Mouse (Mus musculus) ES-Bruce4 (cell line): ENCODE measurements around the gene Cmtr1. TPM values are rescaled to one million over a fixed set of nuclear protein-coding genes. Genes with fewer than 3 reads are reported as not detected.
"Not testable (repeated sequence)": the region's sequence is repeated elsewhere in the genome, so short reads cannot be mapped to it uniquely, and the experiment has no call there.

Source experiments
- H3K27ac ChIP-seq: 2 replicates; pipeline ENCODE4 v1.5.1; 2012; ENCODE audit warnings: low read length, inconsistent platforms; ENCODE audit not compliant: insufficient read depth
- H3K27me3 ChIP-seq: 2 replicates; pipeline ENCODE4 v1.6.1; 2012; ENCODE audit warnings: mild to moderate bottlenecking, low read length, inconsistent platforms; ENCODE audit not compliant: control insufficient read depth, poor library complexity, insufficient read depth, severe bottlenecking
- H3K36me3 ChIP-seq: 2 replicates; pipeline ENCODE4 v1.6.1; 2012; ENCODE audit warnings: inconsistent platforms, mild to moderate bottlenecking, low read length, moderate library complexity; ENCODE audit not compliant: control insufficient read depth, poor library complexity, insufficient read depth, severe bottlenecking
- H3K4me1 ChIP-seq: one replicate; pipeline ENCODE4 v1.8.1; 2011; ENCODE audit warnings: low read length; ENCODE audit not compliant: control insufficient read depth, insufficient read depth
- H3K4me3 ChIP-seq: 2 replicates; pipeline ENCODE4 v1.5.1; 2011; ENCODE audit warnings: low read depth, mild to moderate bottlenecking, low read length
- H3K9ac ChIP-seq: 2 replicates; pipeline ENCODE4 v1.6.1; 2012; ENCODE audit warnings: low read depth, mild to moderate bottlenecking, inconsistent platforms; ENCODE audit not compliant: poor library complexity, severe bottlenecking
- H3K9me3 ChIP-seq: replicated peaks from 2 replicates; pipeline ENCODE4 v1.6.1; 2012; ENCODE audit warnings: mild to moderate bottlenecking, low read length, inconsistent platforms; ENCODE audit not compliant: control insufficient read depth, poor library complexity, insufficient read depth, severe bottlenecking
- CTCF ChIP-seq: IDR thresholded peaks from one replicate; pipeline ENCODE4 v1.8.1; 2011; ENCODE audit warnings: low read depth, low read length
- EP300 ChIP-seq: IDR thresholded peaks from 2 replicates; pipeline ENCODE4 v1.6.1; 2011; ENCODE audit warnings: low read depth, low read length; ENCODE audit not compliant: insufficient read depth
- POLR2A ChIP-seq: IDR thresholded peaks from one replicate; pipeline ENCODE4 v1.8.1; 2011; ENCODE audit warnings: low read length; ENCODE audit not compliant: insufficient read depth
- polyA plus RNA-seq: library from polyadenylated mRNA; stranded (reverse); fragments of >200 nt; gene quantifications from 2 replicates; pipeline ENCODE4 v1.2.4, GENCODE M21; 2011; ENCODE audit warnings: low read depth; ENCODE audit not compliant: missing spikeins, insufficient read depth, insufficient read length

Gene Cmtr1
- polyA plus RNA-seq, 1 experiment, result 79.2 TPM

- Histone ChIP-seq H3K9ac (no peak overlapping the region), H3K27me3 (no peaks in the 10 kb centered on the region), H3K4me3 (no peak overlapping the region), H3K9me3 (no peaks in the 10 kb centered on the region), H3K27ac (no peak overlapping the region), H3K4me1 (no peaks in the 10 kb centered on the region), H3K36me3 (no peaks in the 10 kb centered on the region)
- no peak for TF ChIP-seq EP300
- TF ChIP-seq POLR2A, result no peak
- no peak for TF ChIP-seq CTCF
Observed at GRCm38 (mm10) chr17:29710562-29711044, 50.2 kb downstream of the Cmtr1 start.

- Histone ChIP-seq H3K9ac (no peak overlapping the region), H3K27ac (no peak overlapping the region), H3K4me3 (no peak overlapping the region)
Observed at GRCm38 (mm10) chr17:29711076-29711744, 50.8 kb downstream of the Cmtr1 start.

GRCm38 (mm10) chr17:29711745-29712431 is 51.5 kb downstream of the Cmtr1 start:
- H3K27ac ChIP-seq, result no peak overlapping the region
- TF ChIP-seq POLR2A (no peak), EP300 (no peak), CTCF (no peak)
- no peak overlapping the region for H3K4me3 ChIP-seq
- no peaks in the 10 kb centered on the region for H3K9me3 ChIP-seq
- no peaks in the 10 kb centered on the region for H3K36me3 ChIP-seq
- no peaks in the 10 kb centered on the region for H3K27me3 ChIP-seq
- H3K9ac ChIP-seq, result no peak overlapping the region
- H3K4me1 ChIP-seq, result peaks cover 3% of the 10 kb centered on the region

More at GRCm38 (mm10) chr17:29711076-29711744, 50.8 kb downstream of the Cmtr1 start:
- TF ChIP-seq CTCF, result no peak
- TF ChIP-seq POLR2A, result no peak
- TF ChIP-seq EP300, result no peak
- Histone ChIP-seq H3K4me1 (peaks cover 3% of the 10 kb centered on the region), H3K27me3 (no peaks in the 10 kb centered on the region), H3K36me3 (no peaks in the 10 kb centered on the region), H3K9me3 (no peaks in the 10 kb centered on the region)

DNA sequence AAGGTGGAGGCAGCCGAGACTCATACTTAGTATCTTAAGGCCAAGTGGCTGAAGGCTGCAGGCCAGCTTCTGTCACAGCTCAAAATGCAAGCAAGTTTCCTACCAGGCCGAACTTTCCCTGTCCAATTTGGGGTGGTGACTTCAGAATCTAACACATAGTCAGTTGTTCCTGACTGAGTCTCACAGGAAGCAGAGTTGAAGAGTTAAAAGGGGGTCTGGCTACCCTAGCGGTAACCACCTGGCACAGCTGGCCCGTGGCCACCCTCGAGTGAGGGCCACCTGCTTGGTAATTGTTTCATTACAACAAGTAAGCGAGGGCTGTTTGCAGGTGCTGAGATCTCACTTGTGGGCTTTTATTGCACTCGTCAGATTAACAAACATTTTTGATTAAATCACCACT is 52.2 kb downstream of the Cmtr1 start:
- Histone ChIP-seq H3K4me1 (peaks cover 3% of the 10 kb centered on the region), H3K36me3 (no peaks in the 10 kb centered on the region), H3K4me3 (no peak overlapping the region), H3K9me3 (no peaks in the 10 kb centered on the region), H3K27me3 (no peaks in the 10 kb centered on the region), H3K9ac (no peak overlapping the region), H3K27ac (no peak overlapping the region)
- TF ChIP-seq CTCF, result no peak
- no peak for TF ChIP-seq EP300
- no peak for TF ChIP-seq POLR2A

DNA sequence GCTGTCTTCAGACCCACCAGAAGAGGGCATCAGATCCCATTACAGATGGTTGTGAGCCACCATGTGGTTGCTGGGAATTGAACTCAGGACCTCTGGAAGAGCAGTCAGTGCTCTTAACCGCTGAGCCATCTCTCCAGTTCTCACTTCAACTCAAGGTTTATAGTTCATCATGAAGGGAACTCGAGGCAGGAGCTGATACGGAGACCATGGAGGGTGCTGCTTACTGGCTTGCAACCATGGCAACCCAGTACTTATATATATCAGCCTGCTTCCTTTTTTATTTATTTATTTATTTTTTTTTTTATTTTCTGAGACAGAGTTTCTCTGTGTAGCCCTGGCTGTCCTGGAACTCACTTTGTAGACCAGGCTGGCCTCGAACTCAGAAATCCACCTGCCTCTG is 53.3 kb downstream of the Cmtr1 start:
- H3K27ac ChIP-seq, H3K9me3 ChIP-seq, H3K36me3 ChIP-seq, H3K4me1 ChIP-seq, H3K4me3 ChIP-seq, H3K27me3 ChIP-seq, H3K9ac ChIP-seq: not testable (repeated sequence)

DNA sequence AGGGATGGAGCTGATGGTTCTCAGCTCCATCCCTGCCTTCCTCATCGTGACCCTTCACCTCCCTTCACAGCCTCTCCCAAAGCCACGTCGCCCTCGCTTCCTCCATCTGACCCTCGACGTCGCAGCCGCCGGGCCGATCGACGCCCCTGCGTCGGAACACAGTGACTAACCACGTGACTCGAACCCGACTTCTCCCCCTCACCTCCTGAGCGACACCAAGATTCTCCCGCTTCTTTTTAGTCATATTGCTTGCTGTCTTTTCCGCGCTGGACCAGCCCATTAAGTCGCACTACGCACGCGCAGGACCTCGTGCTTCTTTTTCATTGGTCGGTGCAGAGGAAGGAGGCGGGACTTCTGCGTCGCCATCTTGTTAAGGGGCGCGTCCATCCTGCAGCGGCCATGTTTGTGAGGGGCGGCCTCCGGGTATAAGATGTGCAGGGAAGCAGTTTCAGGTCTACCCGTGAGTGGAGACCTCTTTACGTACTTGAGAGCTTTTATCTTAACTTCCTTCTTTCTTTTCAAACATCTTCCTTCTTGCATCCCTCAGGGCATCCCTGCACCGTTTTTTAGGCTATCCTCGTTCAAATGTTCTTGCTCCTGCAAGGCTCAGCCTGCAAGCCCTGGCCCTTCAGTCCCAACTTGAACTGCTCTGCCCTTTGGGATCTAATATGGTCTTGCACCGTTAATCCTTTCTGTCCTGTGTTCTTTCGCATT is 56.5 kb downstream of the Cmtr1 start, which contains the start of gene Ccdc167:
Gene Ccdc167, minus strand, starts transcription at position 313 of the 714 bp plus-strand sequence.
- Histone ChIP-seq H3K27me3 (no peaks in the 10 kb centered on the region), H3K27ac (peak within 1 kb of the TSS; percentile 65), H3K4me3 (peak within 1 kb of the TSS; percentile 96), H3K36me3 (no peaks in the 10 kb centered on the region), H3K9me3 (no peaks in the 10 kb centered on the region), H3K9ac (peak within 1 kb of the TSS; percentile 67), H3K4me1 (peaks cover 5% of the 10 kb centered on the region)
- TF ChIP-seq POLR2A (peak; percentile 41), EP300 (0 out of 2 replicates have a peak, but pooled peaks have one; percentile 32), CTCF (no peak)
